Mouse (Mus musculus) olfactory bulb, adult 2 months (tissue): ENCODE measurements at regions not wholly inside any gene's neighbourhood (a gene's known extent, or its start where the extent isn't known, plus 50 kb on each side); places are given as distances from the start of the nearest gene placed in this dataset.

Source experiments
- H3K27ac ChIP-seq: fragments of 200-500 bp; 2 replicates; pipeline ENCODE4 v1.5.1; 2012; ENCODE audit warnings: low read depth, low read length; ENCODE audit not compliant: insufficient read depth
- H3K4me1 ChIP-seq: fragments of 200-500 bp; 2 replicates; pipeline ENCODE4 v1.6.1; 2012; ENCODE audit warnings: low read length; ENCODE audit not compliant: control insufficient read depth, insufficient read depth
- H3K4me3 ChIP-seq: fragments of 200-500 bp; 2 replicates; pipeline ENCODE4 v1.5.1; 2012; ENCODE audit warnings: mild to moderate bottlenecking, low read depth, low read length, moderate library complexity; ENCODE audit not compliant: insufficient read depth
- CTCF ChIP-seq: fragments of 200-500 bp; IDR thresholded peaks from 2 replicates; pipeline ENCODE4 v1.5.1; 2012; ENCODE audit warnings: low read depth, mild to moderate bottlenecking, low read length, moderate library complexity; ENCODE audit not compliant: insufficient read depth
- POLR2A ChIP-seq: fragments of 200-500 bp; IDR thresholded peaks from 2 replicates; pipeline ENCODE4 v1.6.1; 2012; ENCODE audit warnings: mild to moderate bottlenecking, low read depth, low read length, moderate library complexity; ENCODE audit not compliant: insufficient read depth
- WGBS: fragments of 180-500 bp; shearing (Covaris S2); methylation state at CpG from one replicate; pipeline ENCODE4 v1.1.7; 2018; 5-methylcytosine and 5-hydroxymethylcytosine counted together

- 91% methylated on average over 18 of the region's 18 CpGs for WGBS
- no peak for TF ChIP-seq CTCF
- TF ChIP-seq POLR2A = no peak
- H3K4me3 ChIP-seq = no peak overlapping the region
- H3K4me1 ChIP-seq = no peaks in the 10 kb centered on the region
- no peak overlapping the region for H3K27ac ChIP-seq
Observed at GRCm38 (mm10) chr15:51671667-51672372, 2212.9 kb upstream of the Gm7489 start.

DNA sequence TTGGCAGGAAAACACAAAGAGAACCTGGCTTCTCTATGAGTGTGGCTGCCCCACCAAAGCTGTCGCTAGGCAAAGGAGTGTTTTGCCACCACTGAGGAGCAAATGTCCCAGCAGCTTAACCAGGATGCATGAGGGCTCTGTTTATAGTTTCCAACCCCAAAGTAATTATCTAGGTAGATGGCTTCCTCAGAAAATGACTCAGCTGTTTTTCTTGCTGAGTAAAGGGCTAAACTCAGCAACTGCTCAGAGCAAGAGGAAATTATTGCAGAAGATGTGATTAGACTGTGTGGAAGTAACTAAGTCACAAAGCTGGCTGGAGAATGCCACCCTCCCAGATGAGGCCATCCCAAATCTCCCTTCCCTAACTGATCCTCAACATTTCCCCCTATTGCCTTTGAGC, 2211.2 kb upstream of the Gm7489 start:
- TF ChIP-seq POLR2A (no peak), CTCF (no peak)
- Histone ChIP-seq H3K27ac (no peak overlapping the region), H3K4me3 (no peak overlapping the region), H3K4me1 (no peaks in the 10 kb centered on the region)
- WGBS = 83% methylated on average over 1 of the region's 1 CpGs

GRCm38 (mm10) chr15:51675291-51675690, 2209.4 kb upstream of the Gm7489 start:
- TF ChIP-seq CTCF (no peak), POLR2A (no peak)
- no peak overlapping the region for H3K4me3 ChIP-seq
- WGBS = 79% methylated on average over 4 of the region's 4 CpGs
- H3K4me1 ChIP-seq = no peaks in the 10 kb centered on the region
- H3K27ac ChIP-seq = no peak overlapping the region

- WGBS = 88% methylated on average over 3 of the region's 3 CpGs
- TF ChIP-seq POLR2A = no peak
- no peak for TF ChIP-seq CTCF
- Histone ChIP-seq H3K27ac (no peak overlapping the region), H3K4me3 (no peak overlapping the region), H3K4me1 (no peaks in the 10 kb centered on the region)
Observed at GRCm38 (mm10) chr15:51676694-51677093, 2208.0 kb upstream of the Gm7489 start.

- H3K27ac ChIP-seq = no peak overlapping the region
- 82% methylated on average over 4 of the region's 4 CpGs for WGBS
- no peak overlapping the region for H3K4me3 ChIP-seq
- no peak for TF ChIP-seq CTCF
- no peak for TF ChIP-seq POLR2A
- H3K4me1 ChIP-seq = no peaks in the 10 kb centered on the region
Observed at GRCm38 (mm10) chr15:51677266-51677665, 2207.4 kb upstream of the Gm7489 start.

- TF ChIP-seq CTCF (no peak), POLR2A (no peak)
- H3K4me1 ChIP-seq = no peaks in the 10 kb centered on the region
Observed at GRCm38 (mm10) chr15:51679186-51679902, 2205.4 kb upstream of the Gm7489 start.

DNA sequence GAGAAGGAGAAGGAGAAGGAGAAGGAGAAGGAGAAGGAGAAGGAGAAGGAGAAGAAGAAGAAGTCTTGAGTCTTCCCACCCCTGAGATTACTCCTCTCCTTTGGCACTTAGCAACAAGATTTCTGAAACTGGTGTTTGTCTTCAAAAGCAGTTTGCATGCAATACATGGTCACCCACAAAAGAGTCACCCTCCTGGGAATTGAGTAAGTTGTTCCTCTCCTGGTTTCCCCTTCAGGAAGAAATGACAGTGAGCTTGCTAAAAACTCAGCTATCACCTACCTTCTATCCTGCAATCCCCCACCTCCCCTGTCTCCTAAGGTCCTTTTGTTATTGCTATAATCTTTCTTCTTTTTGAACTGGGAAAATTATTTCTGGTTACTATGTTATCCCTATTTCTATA, 2204.2 kb upstream of the Gm7489 start:
- Histone ChIP-seq H3K27ac (no peak overlapping the region), H3K4me3 (no peak overlapping the region), H3K4me1 (peaks cover 2% of the 10 kb centered on the region; the same call in 1 of the 2 replicates)
- TF ChIP-seq CTCF (no peak), POLR2A (no peak)

More at GRCm38 (mm10) chr15:51679186-51679902, 2205.4 kb upstream of the Gm7489 start:
- H3K4me3 ChIP-seq = no peak overlapping the region
- WGBS = 63% methylated on average over 12 of the region's 12 CpGs
- no peak overlapping the region for H3K27ac ChIP-seq

GRCm38 (mm10) chr15:51681191-51681590, 2203.5 kb upstream of the Gm7489 start:
- 81% methylated on average over 6 of the region's 6 CpGs for WGBS
- H3K27ac ChIP-seq = no peak overlapping the region
- TF ChIP-seq POLR2A (no peak), CTCF (no peak)
- no peak overlapping the region for H3K4me3 ChIP-seq
- peaks cover 2% of the 10 kb centered on the region; the same call in 1 of the 2 replicates for H3K4me1 ChIP-seq

- no peak overlapping the region for H3K4me3 ChIP-seq
- TF ChIP-seq POLR2A = no peak
- TF ChIP-seq CTCF = no peak
- WGBS = 90% methylated on average over 5 of the region's 5 CpGs
- no peak overlapping the region for H3K27ac ChIP-seq
- peaks cover 2% of the 10 kb centered on the region; the same call in 1 of the 2 replicates for H3K4me1 ChIP-seq
Observed at GRCm38 (mm10) chr15:51682331-51682730, 2202.4 kb upstream of the Gm7489 start.
